Mouse (Mus musculus) intestine, postnatal 0 days (tissue): Measurements from ENCODE around the gene Iqck. TPM values are rescaled to one million over a fixed set of nuclear protein-coding genes. Genes with fewer than 3 reads are reported as not detected.
A peak's percentile ranks its signal among the peaks of the same experiment; 100 is the strongest.

ENCODE experiments used
- ATAC-seq: fragments of 200-750 bp; cut with Nextera tagmentation; 2 replicates; pipeline ENCODE4 v1.8.0; 2017; ENCODE audit warnings: mild to moderate bottlenecking, moderate TSS enrichment, moderate library complexity
- H3K27ac ChIP-seq: fragments of 300-500 bp; sonication (generic); 2 replicates; pipeline ENCODE4 v1.5.1; 2014; ENCODE audit warnings: mild to moderate bottlenecking, low read depth, low read length, moderate library complexity
- H3K27me3 ChIP-seq: fragments of 300-500 bp; sonication (generic); replicated peaks from 2 replicates; pipeline ENCODE4 v1.6.1; 2014; ENCODE audit warnings: low read length, mixed read lengths; ENCODE audit not compliant: control insufficient read depth, insufficient read depth
- H3K36me3 ChIP-seq: fragments of 300-500 bp; sonication (generic); 2 replicates; pipeline ENCODE4 v1.6.1; 2014; ENCODE audit warnings: mild to moderate bottlenecking, moderate library complexity; ENCODE audit not compliant: control insufficient read depth, insufficient read depth
- H3K4me1 ChIP-seq: fragments of 300-500 bp; sonication (generic); replicated peaks from 2 replicates; pipeline ENCODE4 v1.6.1; 2014; ENCODE audit warnings: antibody characterized with exemption, low read length, mixed read lengths; ENCODE audit not compliant: control insufficient read depth, insufficient read depth
- H3K4me2 ChIP-seq: fragments of 300-500 bp; sonication (generic); replicated peaks from 2 replicates; pipeline ENCODE4 v1.6.1; 2014; ENCODE audit warnings: low read depth, mild to moderate bottlenecking, moderate library complexity
- H3K4me3 ChIP-seq: fragments of 300-500 bp; sonication (generic); 2 replicates; pipeline ENCODE4 v1.5.1; 2014; ENCODE audit warnings: low read depth, low read length
- H3K9ac ChIP-seq: fragments of 300-500 bp; sonication (generic); 2 replicates; pipeline ENCODE4 v1.6.1; 2014; ENCODE audit warnings: mild to moderate bottlenecking, low read depth, low read length
- H3K9me3 ChIP-seq: fragments of 300-500 bp; sonication (generic); 2 replicates; pipeline ENCODE4 v1.6.1; 2016; ENCODE audit warnings: mixed run types; ENCODE audit not compliant: control insufficient read depth
- CTCF ChIP-seq: sonication (generic); IDR thresholded peaks from 2 replicates; pipeline ENCODE4 v1.5.1; 2016; ENCODE audit warnings: low read depth, mild to moderate bottlenecking, control low read depth, antibody characterized with exemption, moderate library complexity
- WGBS: fragments of 180-500 bp; shearing (Covaris S2); extraction: QIAGEN DNeasy Blood & Tissue Kit; methylation state at CpG from one replicate; pipeline ENCODE4 v1.1.7; 2014; 5-methylcytosine and 5-hydroxymethylcytosine counted together
- polyA plus RNA-seq: library from polyadenylated mRNA; unstranded; fragments of >200 nt; fragmentation: Nextera tagmentation; extraction: Ambion mirVana; gene quantifications from 2 replicates; pipeline ENCODE4 v1.2.1, GENCODE M21; 2015

Iqck gene
- polyA plus RNA-seq, 1 experiment from 2014 or later, result 0.83 TPM

GRCm38 (mm10) chr7:118848796-118849195, 6.8 kb upstream of the Iqck start:
- ATAC-seq, result peak; percentile 34
- H3K9ac ChIP-seq, result no peak overlapping the region
- no peak overlapping the region for H3K4me2 ChIP-seq
- no peaks in the 10 kb centered on the region for H3K9me3 ChIP-seq
- H3K4me3 ChIP-seq, result no peak overlapping the region
- peaks cover 11% of the 10 kb centered on the region; the same call in 1 of the 2 replicates for H3K4me1 ChIP-seq
- no peak for TF ChIP-seq CTCF
- H3K27ac ChIP-seq, result no peak overlapping the region
- peaks cover 50% of the 10 kb centered on the region for H3K36me3 ChIP-seq
- 44% methylated on average over 10 of the region's 10 CpGs for WGBS
- H3K27me3 ChIP-seq, result no peaks in the 10 kb centered on the region

- Histone ChIP-seq H3K36me3 (peaks cover 41% of the 10 kb centered on the region), H3K4me2 (no peak overlapping the region), H3K9me3 (no peaks in the 10 kb centered on the region), H3K27ac (peak overlapping the region; percentile 28; the same call in 1 of the 2 replicates), H3K9ac (0 out of 2 replicates have a peak overlapping the region, but pooled peaks have one; percentile 11), H3K4me3 (no peak overlapping the region), H3K4me1 (peaks cover 14% of the 10 kb centered on the region; the same call in 1 of the 2 replicates), H3K27me3 (no peaks in the 10 kb centered on the region)
- WGBS, result 41% methylated on average over 5 of the region's 5 CpGs
- no peak for ATAC-seq
- no peak for TF ChIP-seq CTCF
These were observed 5.9 kb upstream of the Iqck start for GRCm38 (mm10) chr7:118849543-118850250.

- Histone ChIP-seq H3K36me3 (peaks cover 32% of the 10 kb centered on the region), H3K9ac (no peak overlapping the region), H3K27ac (no peak overlapping the region), H3K9me3 (no peaks in the 10 kb centered on the region), H3K27me3 (no peaks in the 10 kb centered on the region), H3K4me2 (no peak overlapping the region), H3K4me1 (peaks cover 14% of the 10 kb centered on the region; the same call in 1 of the 2 replicates), H3K4me3 (no peak overlapping the region)
- no peak for TF ChIP-seq CTCF
- 50% methylated on average over 9 of the region's 9 CpGs for WGBS
- ATAC-seq, result no peak
These were observed 4.8 kb upstream of the Iqck start for GRCm38 (mm10) chr7:118850676-118851290.

GRCm38 (mm10) chr7:118851571-118851970, 4.0 kb upstream of the Iqck start:
- TF ChIP-seq CTCF, result no peak
- H3K27me3 ChIP-seq, result no peaks in the 10 kb centered on the region
- no peak overlapping the region for H3K4me3 ChIP-seq
- no peak overlapping the region for H3K4me2 ChIP-seq
- 75% methylated on average over 7 of the region's 7 CpGs for WGBS
- peaks cover 32% of the 10 kb centered on the region for H3K36me3 ChIP-seq
- H3K4me1 ChIP-seq, result peaks cover 14% of the 10 kb centered on the region; the same call in 1 of the 2 replicates
- no peak for ATAC-seq
- H3K9ac ChIP-seq, result no peak overlapping the region
- H3K27ac ChIP-seq, result no peak overlapping the region
- H3K9me3 ChIP-seq, result no peaks in the 10 kb centered on the region

GRCm38 (mm10) chr7:118852611-118853010, 2.9 kb upstream of the Iqck start:
- Histone ChIP-seq H3K4me2 (no peak overlapping the region), H3K4me1 (peaks cover 14% of the 10 kb centered on the region; the same call in 1 of the 2 replicates), H3K27me3 (no peaks in the 10 kb centered on the region), H3K27ac (no peak overlapping the region), H3K9ac (no peak overlapping the region), H3K9me3 (no peaks in the 10 kb centered on the region), H3K4me3 (no peak overlapping the region), H3K36me3 (peaks cover 24% of the 10 kb centered on the region)
- no peak for TF ChIP-seq CTCF
- 80% methylated on average over 4 of the region's 4 CpGs for WGBS
- ATAC-seq, result no peak

- 6% methylated on average over 3 of the region's 3 CpGs for WGBS
- Histone ChIP-seq H3K9me3 (no peaks in the 10 kb centered on the region), H3K36me3 (peaks cover 12% of the 10 kb centered on the region), H3K27me3 (no peaks in the 10 kb centered on the region), H3K4me1 (peaks cover 10% of the 10 kb centered on the region; the same call in 1 of the 2 replicates), H3K27ac (no peak overlapping the region), H3K4me2 (peak overlapping the region; percentile 92), H3K9ac (no peak overlapping the region), H3K4me3 (peak overlapping the region; percentile 90)
- TF ChIP-seq CTCF, result no peak
- no peak for ATAC-seq
These were observed 946 bp upstream of the Iqck start for GRCm38 (mm10) chr7:118854606-118855005.
